Mouse (Mus musculus): Measurements from ENCODE around the gene Nup107. TPM values are rescaled to one million over a fixed set of nuclear protein-coding genes. Genes with fewer than 3 reads are reported as not detected.

Nup107 gene
- polyA plus RNA-seq, 1 experiment from 2014 or later, result 33.4 TPM

- peak; percentile 32 for ATAC-seq (ENCODE audit: insufficient read depth)
- Histone ChIP-seq H3K27ac (replicated peaks) (peak overlapping the region; percentile 66), H3K4me2 (peak overlapping the region; percentile 38), H3K9me3 (replicated peaks) (no peaks in the 10 kb centered on the region), H3K9ac (no peak overlapping the region), H3K27me3 (no peaks in the 10 kb centered on the region), H3K4me3 (replicated peaks) (no peak overlapping the region), H3K36me3 (replicated peaks) (no peaks in the 10 kb centered on the region), H3K4me1 (replicated peaks) (peaks cover 31% of the 10 kb centered on the region)
- 23% methylated on average over 15 of the region's 15 CpGs for whole genome bisulfite sequencing (ENCODE audit: insufficient replicate concordance)
Observed at GRCm38 (mm10) chr10:117731244-117732101, 61.0 kb downstream of the Nup107 start.

- peaks cover 31% of the 10 kb centered on the region for H3K4me1 ChIP-seq (replicated peaks)
- H3K36me3 ChIP-seq (replicated peaks), result no peaks in the 10 kb centered on the region
- H3K27ac ChIP-seq (replicated peaks), result no peak overlapping the region
- H3K9me3 ChIP-seq (replicated peaks), result no peaks in the 10 kb centered on the region
- H3K9ac ChIP-seq, result no peak overlapping the region
- no peak overlapping the region for H3K4me2 ChIP-seq
- no peak for ATAC-seq (ENCODE audit: insufficient read depth)
- WGBS (ENCODE audit: insufficient replicate concordance), result 83% methylated on average over 12 of the region's 12 CpGs
- H3K4me3 ChIP-seq (replicated peaks), result no peak overlapping the region
- H3K27me3 ChIP-seq, result no peaks in the 10 kb centered on the region
Observed at GRCm38 (mm10) chr10:117730637-117731203, 61.8 kb downstream of the Nup107 start.

GRCm38 (mm10) chr10:117730140-117730539, 62.4 kb downstream of the Nup107 start:
- H3K36me3 ChIP-seq (replicated peaks), result no peaks in the 10 kb centered on the region
- no peak overlapping the region for H3K4me3 ChIP-seq (replicated peaks)
- H3K9me3 ChIP-seq (replicated peaks), result no peaks in the 10 kb centered on the region
- H3K4me2 ChIP-seq, result no peak overlapping the region
- peaks cover 31% of the 10 kb centered on the region for H3K4me1 ChIP-seq (replicated peaks)
- ATAC-seq (ENCODE audit: insufficient read depth), result no peak
- 81% methylated on average over 7 of the region's 7 CpGs for WGBS (ENCODE audit: insufficient replicate concordance)
- no peaks in the 10 kb centered on the region for H3K27me3 ChIP-seq
- H3K9ac ChIP-seq, result no peak overlapping the region
- no peak overlapping the region for H3K27ac ChIP-seq (replicated peaks)

GRCm38 (mm10) chr10:117729139-117729814, 63.2 kb downstream of the Nup107 start:
- no peak overlapping the region for H3K4me3 ChIP-seq (replicated peaks)
- H3K27me3 ChIP-seq, result no peaks in the 10 kb centered on the region
- H3K9ac ChIP-seq, result no peak overlapping the region
- WGBS (ENCODE audit: insufficient replicate concordance), result 59% methylated on average over 11 of the region's 11 CpGs
- H3K4me1 ChIP-seq (replicated peaks), result peaks cover 31% of the 10 kb centered on the region
- no peaks in the 10 kb centered on the region for H3K36me3 ChIP-seq (replicated peaks)
- no peak overlapping the region for H3K4me2 ChIP-seq
- ATAC-seq (ENCODE audit: insufficient read depth), result peak; percentile 8; the same call in 1 of the 2 replicates
- no peaks in the 10 kb centered on the region for H3K9me3 ChIP-seq (replicated peaks)
- no peak overlapping the region for H3K27ac ChIP-seq (replicated peaks)

GRCm38 (mm10) chr10:117728574-117728973, 63.9 kb downstream of the Nup107 start:
- no peak overlapping the region for H3K9ac ChIP-seq
- no peak for ATAC-seq (ENCODE audit: insufficient read depth)
- H3K27me3 ChIP-seq, result no peaks in the 10 kb centered on the region
- peaks cover 31% of the 10 kb centered on the region for H3K4me1 ChIP-seq (replicated peaks)
- no peaks in the 10 kb centered on the region for H3K9me3 ChIP-seq (replicated peaks)
- H3K27ac ChIP-seq (replicated peaks), result no peak overlapping the region
- no peaks in the 10 kb centered on the region for H3K36me3 ChIP-seq (replicated peaks)
- H3K4me2 ChIP-seq, result no peak overlapping the region
- no peak overlapping the region for H3K4me3 ChIP-seq (replicated peaks)
- WGBS (ENCODE audit: insufficient replicate concordance), result 72% methylated on average over 5 of the region's 5 CpGs

GRCm38 (mm10) chr10:117727518-117728110, 64.9 kb downstream of the Nup107 start:
- Histone ChIP-seq H3K27me3 (no peaks in the 10 kb centered on the region), H3K27ac (replicated peaks) (no peak overlapping the region), H3K4me3 (replicated peaks) (no peak overlapping the region), H3K4me2 (no peak overlapping the region), H3K9me3 (replicated peaks) (no peaks in the 10 kb centered on the region), H3K9ac (no peak overlapping the region), H3K36me3 (replicated peaks) (no peaks in the 10 kb centered on the region), H3K4me1 (replicated peaks) (peaks cover 21% of the 10 kb centered on the region)
- 71% methylated on average over 9 of the region's 9 CpGs for WGBS (ENCODE audit: insufficient replicate concordance)
- ATAC-seq (ENCODE audit: insufficient read depth), result no peak

GRCm38 (mm10) chr10:117726888-117727385, 65.6 kb downstream of the Nup107 start:
- Histone ChIP-seq H3K9me3 (replicated peaks) (no peaks in the 10 kb centered on the region), H3K4me1 (replicated peaks) (peaks cover 14% of the 10 kb centered on the region), H3K9ac (no peak overlapping the region), H3K4me2 (no peak overlapping the region), H3K4me3 (replicated peaks) (no peak overlapping the region), H3K36me3 (replicated peaks) (no peaks in the 10 kb centered on the region), H3K27me3 (no peaks in the 10 kb centered on the region), H3K27ac (replicated peaks) (no peak overlapping the region)
- 69% methylated on average over 4 of the region's 4 CpGs for WGBS (ENCODE audit: insufficient replicate concordance)
- no peak for ATAC-seq (ENCODE audit: insufficient read depth)

GRCm38 (mm10) chr10:117726350-117726749, 66.2 kb downstream of the Nup107 start:
- no peaks in the 10 kb centered on the region for H3K9me3 ChIP-seq (replicated peaks)
- H3K27me3 ChIP-seq, result no peaks in the 10 kb centered on the region
- H3K36me3 ChIP-seq (replicated peaks), result no peaks in the 10 kb centered on the region
- no peak overlapping the region for H3K27ac ChIP-seq (replicated peaks)
- peaks cover 8% of the 10 kb centered on the region for H3K4me1 ChIP-seq (replicated peaks)
- H3K9ac ChIP-seq, result no peak overlapping the region
- no peak overlapping the region for H3K4me3 ChIP-seq (replicated peaks)
- no peak overlapping the region for H3K4me2 ChIP-seq
- no peak for ATAC-seq (ENCODE audit: insufficient read depth)
- 77% methylated on average over 4 of the region's 4 CpGs for WGBS (ENCODE audit: insufficient replicate concordance)

GRCm38 (mm10) chr10:117725671-117726070, 66.8 kb downstream of the Nup107 start:
- no peaks in the 10 kb centered on the region for H3K36me3 ChIP-seq (replicated peaks)
- no peak overlapping the region for H3K9ac ChIP-seq
- peaks cover 2% of the 10 kb centered on the region; the same call in 1 of the 2 replicates for H3K4me1 ChIP-seq (replicated peaks)
- H3K9me3 ChIP-seq (replicated peaks), result no peaks in the 10 kb centered on the region
- H3K27me3 ChIP-seq, result no peaks in the 10 kb centered on the region
- 58% methylated on average over 7 of the region's 7 CpGs for WGBS (ENCODE audit: insufficient replicate concordance)
- H3K27ac ChIP-seq (replicated peaks), result no peak overlapping the region
- no peak overlapping the region for H3K4me3 ChIP-seq (replicated peaks)
- H3K4me2 ChIP-seq, result no peak overlapping the region
- ATAC-seq (ENCODE audit: insufficient read depth), result no peak

- Histone ChIP-seq H3K27me3 (no peaks in the 10 kb centered on the region), H3K27ac (replicated peaks) (no peak overlapping the region), H3K4me2 (no peak overlapping the region), H3K9ac (no peak overlapping the region), H3K36me3 (replicated peaks) (no peaks in the 10 kb centered on the region), H3K4me1 (replicated peaks) (no peaks in the 10 kb centered on the region), H3K4me3 (replicated peaks) (no peak overlapping the region), H3K9me3 (replicated peaks) (no peaks in the 10 kb centered on the region)
- WGBS (ENCODE audit: insufficient replicate concordance), result 79% methylated on average over 3 of the region's 3 CpGs
- ATAC-seq (ENCODE audit: insufficient read depth), result no peak
Observed at GRCm38 (mm10) chr10:117724804-117725361, 67.6 kb downstream of the Nup107 start.
